Mouse (Mus musculus): ENCODE data around the gene 9330161L09Rik.

DNA sequence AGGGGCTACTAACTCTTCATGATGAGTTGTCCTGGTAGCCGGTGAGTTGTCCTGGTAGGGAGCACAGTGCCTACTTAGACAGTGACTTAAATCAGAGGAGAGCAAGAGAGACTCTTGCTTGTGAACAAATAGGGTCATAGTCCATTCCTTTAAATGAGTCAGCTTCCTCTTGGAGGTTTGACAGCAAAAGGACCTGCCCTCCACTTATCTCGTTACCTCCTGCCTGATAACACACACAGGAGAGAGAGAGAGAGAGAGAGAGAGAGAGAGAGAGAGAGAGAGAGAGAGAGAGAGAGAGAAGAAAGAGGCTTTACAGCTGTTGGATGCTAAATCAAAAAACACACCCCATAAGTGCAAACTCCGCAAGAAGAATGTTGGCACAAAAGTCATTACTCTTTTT is 49.5 kb upstream of the 9330161L09Rik start, which contains the start of gene Ifi27l2b:
- TF ChIP-seq POLR2A (IDR thresholded peaks at IDR 0.05; ENCODE audit: low read depth, low read length) (no peak), CTCF (IDR thresholded peaks at IDR 0.05; ENCODE audit: extremely low read depth, insufficient read depth, insufficient read length, insufficient replicate concordance) (no peak)
